Comparison of ENCODE assay signal across 34 mouse cellular contexts in the genomic region with DNA sequence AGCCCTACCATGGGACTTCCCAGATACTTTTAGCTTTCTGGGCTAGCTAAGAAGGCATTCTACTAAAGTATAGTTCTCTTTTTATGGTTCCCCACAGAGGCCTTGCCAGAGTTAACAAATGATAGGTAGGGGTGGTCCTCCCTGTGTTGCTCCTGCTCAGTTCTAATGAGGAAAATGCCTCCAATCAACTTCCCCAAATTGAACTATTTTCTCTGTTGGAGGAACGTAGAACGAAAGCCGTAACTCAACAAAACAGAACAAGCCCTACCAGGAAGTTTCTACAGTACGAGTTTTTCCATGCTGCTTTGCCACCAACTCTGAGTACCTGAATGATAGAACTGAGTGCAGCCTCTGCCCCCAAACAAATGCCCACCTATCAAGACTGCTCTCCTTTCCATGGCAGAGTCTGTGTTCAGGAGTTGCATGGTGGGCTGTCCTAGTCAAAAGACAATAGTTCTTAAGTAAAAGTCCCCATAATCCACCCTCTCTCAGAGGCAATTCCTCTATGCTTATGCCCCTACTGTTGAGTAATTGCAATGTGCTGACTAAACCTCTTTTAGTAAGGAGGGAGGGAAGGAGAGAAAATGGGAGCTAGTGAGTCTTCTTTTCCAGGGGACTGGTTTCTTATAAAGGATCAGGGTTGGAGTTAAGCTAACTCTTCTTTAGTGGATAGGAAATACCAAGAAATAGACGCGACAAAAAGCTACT. TPM values are rescaled to one million over a fixed set of nuclear protein-coding genes. Genes with fewer than 3 reads are reported as not detected.
DNase-seq lines count a peak whose midpoint lies in the region; ATAC-seq and TF ChIP-seq lines count a peak whose summit lies in the region.
"Had no signal": no experiment of that assay in that cellular context is flagged by ENCODE, and none has a peak within 500 bp of the region (broad histone marks: within the 10 kb centered on the region; RNA-seq: fewer than 3 reads in every experiment).

No protein-coding gene starts in this region.

- H3K27ac ChIP-seq in CH12.LX (ENCODE audit: insufficient read depth, low read depth) (no peak overlapping the region), MEL (ENCODE audit: control insufficient read depth, low read depth, low read length) (peak overlapping the region; percentile 42; the same call in 1 of the 2 replicates)
- no peak overlapping the region for H3K27ac ChIP-seq in forebrain, embryonic 15.5 days (replicated peaks)
- H3K27ac ChIP-seq: forebrain, embryonic 13.5 days; heart, embryonic 10.5 days; heart, embryonic 15.5 days; hindbrain, embryonic 12.5 days; hindbrain, postnatal 0 days; intestine, embryonic 15.5 days; layer of hippocampus, adult 2 months; left cerebral cortex, adult 2 months; limb, embryonic 12.5 days; neural tube, embryonic 12.5 days had no signal

- peaks cover 0 to 26% of the 10 kb centered on the region in 2 experiments for H3K36me3 ChIP-seq in CH12.LX (replicated peaks in 1 of 2; ENCODE audit: control insufficient read depth in 1 of 2, insufficient read depth in 1 of 2, low read length in 1 of 2)
- peaks cover 7 to 51% of the 10 kb centered on the region in 2 experiments for H3K36me3 ChIP-seq in MEL (ENCODE audit: control insufficient read depth in 1 of 2, insufficient read depth in 2 of 2, low read length in 2 of 2)
- H3K36me3 ChIP-seq in forebrain, embryonic 15.5 days, result no peaks in the 10 kb centered on the region
- H3K36me3 ChIP-seq: heart, embryonic 15.5 days; hindbrain, embryonic 12.5 days; intestine, embryonic 15.5 days; neural tube, embryonic 12.5 days had no signal

- H3K9me3 ChIP-seq in CH12.LX (replicated peaks; ENCODE audit: low read length) (no peaks in the 10 kb centered on the region), MEL (replicated peaks; ENCODE audit: insufficient read depth, low read length) (no peaks in the 10 kb centered on the region)
- no peaks in the 10 kb centered on the region for H3K9me3 ChIP-seq in forebrain, embryonic 15.5 days
- H3K9me3 ChIP-seq: forebrain, embryonic 13.5 days; heart, embryonic 10.5 days; heart, embryonic 15.5 days; hindbrain, embryonic 12.5 days; intestine, embryonic 15.5 days; limb, embryonic 12.5 days; neural tube, embryonic 12.5 days had no signal

- no peak overlapping the region for H3K9ac ChIP-seq in CH12.LX (ENCODE audit: insufficient read depth, low read depth)
- H3K9ac ChIP-seq in MEL (ENCODE audit: control insufficient read depth, low read depth, low read length, poor library complexity, severe bottlenecking), result no peak overlapping the region; the same call in 1 of the 2 replicates
- H3K9ac ChIP-seq in forebrain, embryonic 15.5 days (replicated peaks), result no peak overlapping the region
- H3K9ac ChIP-seq: forebrain, embryonic 13.5 days; heart, embryonic 15.5 days; hindbrain, embryonic 12.5 days; intestine, embryonic 15.5 days; limb, embryonic 12.5 days; neural tube, embryonic 12.5 days had no signal

- TF ChIP-seq POLR2A in CH12.LX (IDR thresholded peaks at IDR 0.05; ENCODE audit: low read depth, low read length), result no peak
- TF ChIP-seq POLR2A in MEL (IDR thresholded peaks at IDR 0.05; ENCODE audit: control insufficient read depth in 1 of 2, insufficient read depth in 1 of 2, low read depth in 1 of 2, low read length in 2 of 2, poor library complexity in 1 of 2), result no peak

- H3K4me3 ChIP-seq in CH12.LX (replicated peaks in 1 of 3; ENCODE audit: low read depth in 2 of 3, low read length in 2 of 3, poor library complexity in 1 of 3) (no peak overlapping the region), MEL (ENCODE audit: control insufficient read depth in 1 of 2, insufficient read depth in 1 of 2, low read depth in 2 of 2, low read length in 2 of 2) (peak overlapping the region in 1 of 2 experiments; percentile 13; a peak in 1 of 4 replicates)
- no peak overlapping the region for H3K4me3 ChIP-seq in forebrain, embryonic 15.5 days
- H3K4me3 ChIP-seq: forebrain, embryonic 13.5 days; heart, embryonic 10.5 days; heart, embryonic 15.5 days; hindbrain, embryonic 12.5 days; intestine, embryonic 15.5 days; layer of hippocampus, adult 2 months; left cerebral cortex, adult 2 months; limb, embryonic 12.5 days; myocyte; neural tube, embryonic 12.5 days had no signal

- no peak for TF ChIP-seq RAD21 in CH12.LX (IDR thresholded peaks at IDR 0.05; ENCODE audit: low read depth, low read length)
- TF ChIP-seq RAD21 in MEL (IDR thresholded peaks at IDR 0.05; ENCODE audit: low read depth, low read length), result no peak

- TF ChIP-seq CTCF in CH12.LX (conservative IDR thresholded peaks at IDR 0.05 in 1 of 2, IDR thresholded peaks at IDR 0.05 in 1 of 2; ENCODE audit: low read depth in 2 of 2, low read length in 2 of 2) (no peak), MEL (IDR thresholded peaks at IDR 0.05 in 2 of 3, conservative IDR thresholded peaks at IDR 0.05 in 1 of 3; ENCODE audit: control insufficient read depth in 1 of 3, insufficient read depth in 1 of 3, low read depth in 2 of 3, low read length in 3 of 3, poor library complexity in 1 of 3, severe bottlenecking in 1 of 3) (no peak)

- TF ChIP-seq EP300 in CH12.LX (IDR thresholded peaks at IDR 0.05; ENCODE audit: low read length) (no peak), MEL (IDR thresholded peaks at IDR 0.05; ENCODE audit: low read depth in 1 of 2, low read length in 2 of 2) (peak in 1 of 2 experiments; percentile 20; a peak in 1 of 4 replicates)

- dilution Hi-C loops in CH12.LX (cut with MboI; ENCODE audit: extremely low pct_ligation_motif_present, extremely low pct_unique_long_range_greater_than_20kb, low sequenced_read_pairs), result no loop called here

- peak; percentile 37 for DNase-seq in CH12.LX (ENCODE audit: extremely low read depth)
- peak; percentile 65 for DNase-seq in MEL (ENCODE audit: low read depth, low spot score)
- no peak for DNase-seq in right cerebral cortex, adult 2 months (ENCODE audit: low spot score in 2 of 2)
- DNase-seq: adrenal gland, postnatal 10 days; B cell, adult 2 months; cerebellum, adult 2 months; cerebellum, postnatal 14 days; kidney, adult 2 months; kidney, postnatal 36 days; right cerebral cortex, postnatal 25 days had no signal

- 84% methylated on average over 6 of the region's 6 CpGs for WGBS in forebrain, embryonic 15.5 days

- H3K79me2 ChIP-seq in CH12.LX (replicated peaks; ENCODE audit: control insufficient read depth, extremely low read depth, insufficient read depth, poor library complexity, severe bottlenecking), result peaks cover 37% of the 10 kb centered on the region
- peaks cover 45% of the 10 kb centered on the region for H3K79me2 ChIP-seq in MEL (ENCODE audit: control insufficient read depth, insufficient read depth, low read length, poor library complexity)

- peaks cover 0 to 64% of the 10 kb centered on the region in 2 experiments; a peak in 3 of 4 replicates for H3K4me1 ChIP-seq in CH12.LX (ENCODE audit: control insufficient read depth in 1 of 2, insufficient read depth in 2 of 2)
- peaks cover 20 to 43% of the 10 kb centered on the region in 2 experiments for H3K4me1 ChIP-seq in MEL (ENCODE audit: control insufficient read depth in 1 of 2, insufficient read depth in 2 of 2, low read length in 2 of 2)
- H3K4me1 ChIP-seq in forebrain, embryonic 15.5 days, result 0 out of 2 replicates have a peak, but pooled peaks cover 4% of the 10 kb centered on the region
- H3K4me1 ChIP-seq: heart, embryonic 10.5 days; hindbrain, embryonic 12.5 days; intestine, embryonic 15.5 days; limb, embryonic 12.5 days; neural tube, embryonic 12.5 days had no signal

- H3K4me2 ChIP-seq in CH12.LX (ENCODE audit: insufficient read depth, low read depth, poor library complexity, severe bottlenecking), result peak overlapping the region; percentile 29
- no peak overlapping the region for H3K4me2 ChIP-seq in forebrain, embryonic 15.5 days (replicated peaks)
- H3K4me2 ChIP-seq: forebrain, embryonic 13.5 days; heart, embryonic 15.5 days; hindbrain, embryonic 12.5 days; intestine, embryonic 15.5 days; limb, embryonic 12.5 days; liver, embryonic 11.5 days; midbrain, embryonic 11.5 days; neural tube, embryonic 12.5 days had no signal

- H3K27me3 ChIP-seq in CH12.LX (replicated peaks), result no peaks in the 10 kb centered on the region
- H3K27me3 ChIP-seq in MEL (ENCODE audit: control insufficient read depth in 1 of 2, insufficient read depth in 2 of 2, low read length in 2 of 2), result no peaks in the 10 kb centered on the region
- H3K27me3 ChIP-seq in forebrain, embryonic 15.5 days, result no peaks in the 10 kb centered on the region
- H3K27me3 ChIP-seq: forebrain, embryonic 13.5 days; heart, embryonic 15.5 days; hindbrain, embryonic 12.5 days; intestine, embryonic 15.5 days; limb, embryonic 12.5 days; neural tube, embryonic 12.5 days; Patski had no signal

- ATAC-seq in hematopoietic stem cell, adult 5-6 weeks (replicated peaks in 1 of 2; ENCODE audit: insufficient read depth in 1 of 2, low FRiP score in 2 of 2, low TSS enrichment in 1 of 2, low read depth in 1 of 2, poor library complexity in 2 of 2, severe bottlenecking in 2 of 2), result peak; percentile 82 to 86
- ATAC-seq in neutrophil, adult 5-6 weeks (ENCODE audit: extremely low read depth, insufficient number of reproducible peaks, low FRiP score, poor library complexity, severe bottlenecking), result peak; percentile 9; the same call in 1 of the 2 replicates
- ATAC-seq in forebrain, embryonic 15.5 days (replicated peaks), result no peak
- ATAC-seq: forebrain, embryonic 13.5 days; hindbrain, postnatal 0 days; intestine, embryonic 15.5 days; lung, postnatal 0 days; midbrain, embryonic 16.5 days; Patski had no signal

- in situ Hi-C loops in CH12.LX (cut with MboI; ENCODE audit: low pct_ligation_motif_present, low pct_unique_long_range_greater_than_20kb, low sequenced_read_pairs), result no loop called here

TF ChIP-seq in MEL, 35 proteins besides CTCF, POLR2A, EP300 and RAD21 (continues in another document):
- no peak for TF ChIP-seq MAX (IDR thresholded peaks at IDR 0.05; ENCODE audit: low read length)

RNA-seq across cellular contexts. Expression of gene Wasl, which starts 19.3 kb away (rescaled TPM):
- 3.9 and 5.6 TPM in 2 replicates for total RNA-seq in CH12.LX (2012; rRNA removed)
- total RNA-seq in CH12.LX (2014; rRNA removed), result 7.6 and 7.8 TPM in 2 replicates
- polyA plus RNA-seq in CH12.LX (2012; ENCODE audit: insufficient read length, low read depth), result 7.4 and 8.4 TPM in 2 replicates
- 3.6 and 4.3 TPM in 2 replicates for total RNA-seq in MEL (2012; rRNA removed)
- polyA plus RNA-seq in MEL (2012; ENCODE audit: insufficient read depth in 1 of 2, insufficient read length in 2 of 2, low read depth in 1 of 2, low replicate concordance in 2 of 2, missing spikeins in 1 of 2), result 10 to 100 TPM in 1 of 2 experiments, 1 to 10 TPM in 1; 9.5 to 33.3 TPM
- total RNA-seq in hematopoietic stem cell, adult 5-6 weeks (2017), result 9.5 and 17.6 TPM in 2 replicates
- total RNA-seq in neutrophil, adult 5-6 weeks (2017), result 16.0 and 19.8 TPM in 2 replicates
- polyA plus RNA-seq in forebrain, embryonic 15.5 days (2015; fragmentation: Nextera tagmentation; extraction: Ambion mirVana), result 71.0 and 74.1 TPM in 2 replicates

RNA-seq across cellular contexts. Expression of gene Lmod2, which starts 47.9 kb away (rescaled TPM):
- total RNA-seq in CH12.LX (2012; rRNA removed), result not detected in 2 replicates
- total RNA-seq in CH12.LX (2014; rRNA removed), result not detected in 2 replicates
- not detected in 2 replicates for polyA plus RNA-seq in CH12.LX (2012; ENCODE audit: insufficient read length, low read depth)
- total RNA-seq in MEL (2012; rRNA removed), result not detected in 2 replicates
- not detected for polyA plus RNA-seq in MEL (2012; ENCODE audit: insufficient read depth in 1 of 2, insufficient read length in 2 of 2, low read depth in 1 of 2, low replicate concordance in 2 of 2, missing spikeins in 1 of 2)
- not detected in 2 replicates for total RNA-seq in hematopoietic stem cell, adult 5-6 weeks (2017)
- total RNA-seq in neutrophil, adult 5-6 weeks (2017), result not detected in 2 replicates
- not detected in 2 replicates for polyA plus RNA-seq in forebrain, embryonic 15.5 days (2015; fragmentation: Nextera tagmentation; extraction: Ambion mirVana)
- total RNA-seq: ES-E14; hindbrain, postnatal 0 days; layer of hippocampus, adult 2 months; layer of hippocampus, postnatal 14 days; left cerebral cortex, adult 2 months; left cerebral cortex, postnatal 25 days had no signal
- polyA plus RNA-seq: brain, embryonic 14.5 days; forebrain, embryonic 13.5 days; frontal cortex, adult 2 months; hindbrain, embryonic 12.5 days; hindbrain, postnatal 0 days; intestine, embryonic 15.5 days; limb, embryonic 12.5 days; midbrain, embryonic 11.5 days; midbrain, embryonic 16.5 days; neural tube, embryonic 12.5 days; Patski had no signal

Comparison
In these comparisons a context has a peak if more than half of its experiments do, and no peak if none do; other contexts are left out.
1. DNase-seq: peak in CH12.LX (single experiment) and MEL (single experiment); none in right cerebral cortex, adult 2 months (0 of 2).